Mouse (Mus musculus): Measurements from ENCODE around the gene Crtac1.

DNA sequence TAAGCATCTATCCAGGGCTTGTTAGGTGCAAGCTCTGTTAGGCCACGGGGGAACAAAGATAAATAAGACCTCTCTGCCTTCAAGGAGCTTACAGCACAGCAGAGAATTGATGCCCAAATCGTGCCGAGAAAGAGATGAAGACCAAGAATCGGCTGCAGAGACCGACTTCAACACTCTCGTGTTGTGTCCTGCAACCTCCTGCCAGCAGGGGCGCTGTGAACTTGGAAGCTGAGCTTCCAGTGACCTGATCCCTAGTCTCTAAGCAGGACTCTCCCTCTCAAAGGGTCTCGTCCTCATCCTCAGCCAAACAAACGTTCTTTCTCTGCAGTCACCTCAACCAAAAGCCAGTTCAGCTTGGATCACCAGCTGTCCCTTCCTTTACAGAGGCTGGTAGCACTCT, 7.8 kb upstream of the Crtac1 start:
- TF ChIP-seq ETS1 (conservative IDR thresholded peaks at IDR 0.05; ENCODE audit: low read depth, low read length) (no peak), CTCF (conservative IDR thresholded peaks at IDR 0.05 in 1 of 2, IDR thresholded peaks at IDR 0.05 in 1 of 2; ENCODE audit: low read depth in 2 of 2, low read length in 2 of 2) (peak; percentile 28 to 55; a peak in 2 of 4 replicates), MEF2A (IDR thresholded peaks at IDR 0.05; ENCODE audit: borderline replicate concordance, low read depth, low read length) (no peak), MAX (IDR thresholded peaks at IDR 0.05; ENCODE audit: low read length) (no peak), EP300 (IDR thresholded peaks at IDR 0.05; ENCODE audit: low read length) (no peak), POLR2A (IDR thresholded peaks at IDR 0.05; ENCODE audit: low read depth, low read length) (no peak)

All from CH12.LX (cell line).